Mouse (Mus musculus) erythroblast, adult 5-6 weeks (primary cell): Measurements from ENCODE around the gene Robo1. TPM values are rescaled to one million over a fixed set of nuclear protein-coding genes. Genes with fewer than 3 reads are reported as not detected.

Experiments
- ATAC-seq: replicated peaks from 2 replicates; pipeline ENCODE4 v1.8.0; 2016; ENCODE audit warnings: moderate number of reproducible peaks, mild to moderate bottlenecking, moderate TSS enrichment, inconsistent platforms; ENCODE audit not compliant: poor library complexity, low FRiP score, severe bottlenecking
- total RNA-seq, 2 experiments: library from RNA; stranded (forward) in 1 of 2; stranded (reverse) in 1 of 2; fragments of 150-400 nt in 1 of 2; fragments of 200-764, 138-1000 nt in 1 of 2; gene quantifications; 2 replicates each; pipeline versions ENCODE4 v1.2.3 to v1.2.4; 2015 to 2017; ENCODE audit warnings: low replicate concordance in 2 of 2

The Robo1 gene
- total RNA-seq, 2 experiments from 2014 or later = 0.43 TPM; not detected in 1

DNA sequence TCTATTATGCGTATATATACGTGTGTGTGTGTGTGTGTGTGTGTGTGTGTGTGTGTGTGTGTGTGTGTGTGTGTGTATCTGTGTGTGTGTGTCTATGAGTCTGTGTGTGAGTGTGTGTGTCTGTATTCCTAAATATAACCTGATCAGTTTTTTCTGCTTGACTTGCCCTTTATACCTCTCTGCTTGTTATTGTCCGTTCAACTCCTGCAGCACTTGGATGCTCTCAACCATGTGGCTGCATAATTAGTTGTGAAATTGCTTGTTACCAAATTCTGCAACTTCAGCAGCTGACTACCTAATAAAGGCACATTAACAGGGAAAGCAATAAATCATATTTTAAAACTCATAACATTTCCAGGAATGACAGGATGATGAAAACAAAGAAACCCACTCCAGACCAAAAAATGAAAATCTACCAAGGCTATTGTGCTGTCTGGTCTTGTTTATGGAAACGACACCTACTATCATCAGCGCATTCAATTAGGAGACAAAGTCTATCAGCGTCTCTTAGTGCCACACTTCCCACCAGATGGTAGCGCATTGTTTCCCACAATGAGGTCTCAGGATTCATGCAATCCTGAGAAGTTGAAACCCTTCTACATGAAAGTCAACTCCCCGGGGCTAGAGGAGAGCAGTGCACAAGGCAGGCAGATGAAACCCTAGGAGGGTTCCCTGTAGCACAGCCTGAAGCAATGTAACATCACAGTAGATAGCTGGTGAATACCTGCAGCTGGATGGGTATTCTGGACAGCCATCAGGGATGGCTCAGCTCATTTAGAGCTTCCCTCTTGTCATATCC, 567.0 kb downstream of the Robo1 start:
- no peak for ATAC-seq

DNA sequence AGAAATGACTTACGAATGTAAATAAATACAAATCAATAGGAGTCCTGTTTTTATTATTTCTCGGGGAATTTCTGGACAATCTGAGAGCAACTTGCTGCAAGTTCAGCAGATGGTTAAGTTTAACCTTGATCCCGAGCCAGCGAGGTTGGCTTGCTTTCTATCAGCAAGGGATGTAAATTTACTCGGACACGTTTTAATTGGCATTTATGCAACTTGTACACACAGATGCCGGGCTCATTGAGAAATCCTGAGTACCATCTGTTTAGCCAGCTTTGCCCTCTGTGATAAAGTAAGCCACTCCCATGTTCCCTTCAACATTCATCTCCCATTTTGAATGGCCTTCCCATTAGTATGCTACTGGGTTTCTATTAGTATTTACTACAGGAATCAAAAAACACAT, 580.0 kb downstream of the Robo1 start:
- ATAC-seq = no peak

DNA sequence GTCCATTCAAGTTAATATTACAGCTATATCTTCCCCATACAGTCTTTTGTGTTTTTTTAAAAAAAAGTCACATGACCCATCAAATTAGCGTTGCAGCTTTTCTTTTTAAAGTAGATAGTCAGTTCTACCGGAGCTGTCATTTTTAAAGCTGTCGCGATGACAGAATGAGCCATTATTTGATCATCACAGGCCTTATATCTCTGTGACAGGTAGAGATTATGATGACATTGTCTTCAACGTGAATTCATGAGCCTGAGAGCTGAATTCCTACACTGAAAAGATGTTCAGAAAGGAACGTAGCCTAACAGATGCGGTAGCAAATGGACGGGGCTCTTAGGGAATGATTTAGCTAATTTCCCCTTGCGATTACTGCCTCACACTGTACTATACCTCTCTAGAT, 581.3 kb downstream of the Robo1 start:
- no peak for ATAC-seq

DNA sequence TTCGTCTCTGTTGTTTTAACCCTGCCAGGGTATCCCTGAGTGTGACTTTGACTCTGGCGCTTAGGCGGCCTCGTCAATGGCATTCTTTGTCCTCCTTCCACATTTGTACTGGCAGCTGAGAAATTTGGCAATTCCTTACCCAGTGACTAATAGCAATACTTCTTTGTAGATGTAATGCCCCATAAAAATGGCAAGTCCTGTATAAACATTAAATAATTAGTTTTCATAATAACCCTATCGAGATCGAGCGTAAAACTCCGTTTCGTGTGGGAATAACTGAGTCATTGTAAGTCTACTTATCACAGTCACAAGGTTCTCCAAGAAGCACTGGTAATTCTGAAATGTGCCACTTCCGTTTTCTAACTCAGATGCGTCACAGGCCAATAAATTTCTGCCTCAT, 589.0 kb downstream of the Robo1 start:
- ATAC-seq = no peak

DNA sequence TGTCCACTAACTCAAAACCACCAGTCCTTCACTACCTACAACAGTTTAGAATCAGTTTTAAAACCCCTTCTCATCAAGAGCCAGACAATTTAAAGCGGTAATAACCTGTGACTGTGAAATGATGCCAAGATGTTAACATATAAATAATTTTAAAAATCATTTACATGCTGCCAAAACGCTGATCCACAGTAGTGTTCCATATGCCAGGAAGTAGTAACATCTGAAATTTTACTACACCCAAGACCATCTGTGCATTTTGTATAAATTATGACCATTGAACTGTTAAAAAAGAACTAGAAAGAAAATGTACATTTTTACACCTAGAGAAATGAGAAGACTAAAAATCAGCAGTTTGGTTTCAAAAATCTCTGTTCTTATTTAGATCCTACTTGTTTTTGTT, 600.8 kb downstream of the Robo1 start:
- no peak for ATAC-seq

DNA sequence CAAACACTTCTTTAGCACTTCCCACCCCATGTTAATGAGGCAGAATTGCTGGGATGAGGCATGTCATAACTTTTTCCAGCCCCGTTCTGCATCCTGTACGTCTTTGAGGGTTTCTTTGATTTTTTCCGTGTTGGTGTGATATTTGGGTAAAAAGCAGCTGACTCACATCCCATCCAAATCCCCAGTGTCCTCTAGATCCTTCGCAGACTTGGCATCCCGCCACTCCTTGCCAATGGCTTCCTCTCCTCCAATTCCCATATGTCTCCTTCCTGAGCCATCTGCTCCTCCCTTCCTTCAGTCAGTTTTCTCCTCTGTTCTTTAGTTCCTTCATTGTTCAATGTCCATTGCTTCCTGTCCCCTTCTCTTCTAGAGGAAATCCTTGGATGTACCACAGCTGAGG, 605.0 kb downstream of the Robo1 start:
- ATAC-seq = no peak

DNA sequence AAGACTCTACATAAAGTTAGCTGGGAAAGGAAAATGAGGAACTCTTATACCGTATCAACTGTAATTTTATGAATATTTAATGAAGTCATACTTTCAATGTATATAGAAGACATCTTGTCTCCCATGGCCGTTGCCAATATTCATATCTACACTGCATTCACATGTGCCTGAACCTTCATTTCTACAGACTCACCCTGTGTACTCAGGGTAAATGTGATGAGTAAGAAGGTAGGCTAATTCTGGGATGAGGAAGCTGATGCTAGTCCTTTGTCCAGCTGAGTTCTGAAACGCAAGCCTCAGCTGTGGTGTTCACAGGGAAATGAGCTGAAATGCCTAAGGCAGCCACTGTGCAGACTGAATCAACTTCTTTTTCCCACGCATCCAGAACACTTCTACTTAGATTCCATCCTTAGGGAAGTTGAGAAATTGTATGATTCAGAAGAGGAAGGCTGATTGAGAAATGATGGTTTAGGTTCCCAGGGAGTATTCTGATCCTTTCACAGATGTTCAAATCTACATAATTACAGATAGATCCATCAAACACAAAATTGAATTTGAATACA, 606.0 kb downstream of the Robo1 start:
- no peak for ATAC-seq

DNA sequence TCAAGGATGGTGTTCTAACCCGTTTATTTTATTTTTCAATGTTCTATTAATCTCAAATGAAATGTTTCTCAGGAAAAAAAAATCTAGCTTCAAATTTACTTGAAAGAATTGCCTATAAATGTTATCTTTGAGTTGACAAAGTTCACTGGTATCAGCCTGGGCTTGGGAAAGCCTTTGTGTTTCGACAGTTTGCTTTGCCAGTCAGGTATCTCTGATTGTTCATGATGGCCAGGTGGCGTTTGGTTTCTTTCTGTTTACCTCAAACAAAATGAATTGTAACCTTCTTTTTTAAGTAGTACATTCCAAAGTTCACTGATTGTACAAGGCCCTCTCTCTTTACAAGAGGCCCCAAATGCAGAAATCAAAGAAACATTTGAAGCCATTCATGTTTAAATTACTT, 611.9 kb downstream of the Robo1 start:
- no peak for ATAC-seq

DNA sequence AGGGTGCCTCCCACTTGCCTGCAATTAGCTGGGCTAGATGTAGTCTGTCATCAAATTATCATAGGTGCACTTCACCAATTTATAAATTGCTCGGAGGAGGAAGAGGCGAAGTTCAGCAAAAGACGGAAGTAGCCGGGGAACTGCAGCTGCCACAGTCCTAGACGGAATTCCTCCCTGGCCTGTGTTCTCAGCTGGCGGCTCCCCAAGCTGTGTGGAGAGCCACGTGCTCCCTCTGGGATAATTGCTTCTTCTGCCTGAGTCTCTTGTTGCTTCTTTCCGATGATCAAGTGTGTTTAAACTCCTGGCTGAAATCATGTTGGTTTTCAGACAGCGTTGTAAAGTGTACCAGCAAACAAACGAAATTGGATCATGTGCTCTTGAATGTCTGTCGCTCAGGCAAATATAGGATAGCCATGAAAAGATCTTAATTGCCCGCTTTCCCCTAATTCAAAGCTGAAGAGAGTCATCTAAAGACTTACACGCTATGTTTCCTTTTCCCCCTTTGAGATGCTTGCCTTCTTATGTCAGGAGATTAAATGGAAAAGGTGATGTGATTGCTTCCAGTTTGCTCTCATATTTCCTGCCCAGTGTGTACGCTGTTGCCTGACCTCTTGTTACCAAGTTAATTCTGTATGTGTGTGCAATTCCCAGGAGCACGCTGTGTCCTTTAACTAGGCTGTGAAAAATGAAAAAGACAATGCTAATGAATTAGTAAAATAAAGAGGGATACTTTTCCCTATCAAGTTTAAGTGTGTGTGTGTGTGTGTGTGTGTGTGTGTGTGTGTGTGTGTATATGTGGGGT, 616.5 kb downstream of the Robo1 start:
- no peak for ATAC-seq

DNA sequence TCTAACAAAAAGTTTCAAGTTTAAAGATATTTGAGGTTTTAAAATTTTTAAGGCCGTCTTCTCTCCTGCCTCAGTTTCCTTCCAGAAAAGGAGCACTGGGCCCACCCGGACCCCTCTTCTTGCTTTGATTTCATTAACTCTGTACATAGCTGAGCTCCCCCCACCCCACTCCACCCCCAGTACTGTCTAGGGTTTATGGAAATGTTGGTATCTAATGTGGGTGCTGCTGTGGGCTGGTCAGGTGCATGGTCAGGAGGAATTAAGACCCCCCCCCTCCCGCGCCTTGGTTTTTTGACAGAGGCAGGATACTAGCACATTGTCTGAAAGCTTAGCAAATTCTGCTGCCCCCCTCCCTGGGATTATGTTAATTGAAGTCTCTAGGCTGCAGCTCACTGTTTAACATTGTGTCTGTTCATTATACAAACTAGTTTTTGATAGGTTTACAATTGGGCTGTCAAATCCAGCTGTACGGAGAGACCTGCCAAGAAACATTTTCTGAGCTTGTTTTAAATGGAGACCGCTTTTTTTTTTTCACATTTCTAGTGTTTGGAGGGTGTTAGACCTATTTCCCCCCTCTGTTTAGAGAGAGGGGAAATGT, 620.5 kb downstream of the Robo1 start:
- no peak for ATAC-seq

DNA sequence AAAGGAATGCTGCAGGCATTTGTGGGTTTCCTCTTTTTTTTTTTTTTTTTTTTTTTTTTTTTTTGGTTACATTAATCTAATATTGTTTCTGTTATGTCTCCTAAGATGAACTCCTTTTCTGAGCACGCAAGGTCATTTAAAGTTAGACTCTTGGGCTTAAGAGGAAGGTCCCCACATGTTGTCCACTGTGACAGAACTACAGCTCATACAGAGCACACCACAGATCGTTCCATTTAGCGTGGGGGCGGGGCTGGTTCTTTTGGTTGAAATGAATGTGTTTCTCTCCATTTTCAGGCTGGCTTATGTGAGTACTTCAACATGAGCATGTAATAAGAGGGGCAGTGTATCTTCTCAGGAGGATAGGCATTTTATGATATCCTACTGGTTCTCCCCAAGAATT, 622.8 kb downstream of the Robo1 start:
- no peak for ATAC-seq

DNA sequence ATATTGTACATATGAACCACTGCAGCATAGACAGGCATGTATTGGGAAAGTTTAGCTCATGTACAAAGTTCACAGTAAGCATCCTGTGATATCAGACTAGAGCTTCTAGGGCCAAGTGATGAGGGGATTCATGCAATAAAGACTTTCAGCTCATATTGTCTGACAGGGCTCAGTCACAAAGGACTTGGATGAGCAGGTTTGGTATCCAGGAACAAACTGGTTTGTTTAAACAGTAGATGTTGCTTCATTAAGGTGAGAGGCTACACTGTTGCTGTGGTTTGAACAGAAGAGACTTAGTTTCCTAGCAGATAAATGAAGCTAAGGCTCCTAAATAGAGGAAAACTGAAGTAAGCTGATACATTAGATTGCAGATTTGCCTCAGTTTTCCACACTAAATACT, 626.8 kb downstream of the Robo1 start:
- ATAC-seq = no peak

DNA sequence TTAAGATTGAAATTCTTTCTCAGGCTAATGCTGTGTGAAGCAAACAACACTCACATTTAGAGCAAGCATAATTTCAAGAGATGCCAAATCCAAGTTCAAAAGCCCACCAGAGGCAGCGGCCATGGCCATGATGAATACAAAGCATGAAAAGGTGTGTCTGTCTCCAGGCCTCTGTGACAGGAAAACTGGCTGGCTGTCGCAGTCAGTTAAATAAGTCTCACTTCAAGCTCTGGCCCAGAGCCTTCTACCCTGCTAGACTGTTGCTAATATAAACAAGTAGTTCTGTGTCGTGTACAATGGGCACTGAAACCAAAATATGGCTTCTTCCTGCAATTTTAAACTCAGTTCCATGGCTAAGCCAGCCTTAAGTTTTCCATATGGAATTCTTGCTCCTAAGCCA, 629.1 kb downstream of the Robo1 start:
- no peak for ATAC-seq

DNA sequence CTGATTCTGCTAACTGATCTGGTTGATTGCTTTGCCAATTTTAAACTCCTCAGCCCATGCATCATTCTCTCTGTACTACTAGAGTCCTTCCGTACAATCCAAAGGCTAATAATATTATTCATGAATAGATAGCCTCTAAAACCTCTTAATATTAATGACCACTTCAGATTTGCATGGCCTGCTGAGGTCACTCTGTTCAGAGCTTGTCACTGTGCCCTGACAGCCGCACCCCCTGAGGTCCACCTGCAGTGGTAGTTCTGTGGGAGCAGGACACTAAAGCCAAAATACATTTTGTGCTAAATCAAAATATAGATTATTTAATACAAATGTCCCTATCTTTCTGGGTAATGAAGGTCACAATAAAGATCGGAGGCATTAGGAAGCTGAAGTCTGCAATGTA, 631.8 kb downstream of the Robo1 start:
- ATAC-seq = no peak

DNA sequence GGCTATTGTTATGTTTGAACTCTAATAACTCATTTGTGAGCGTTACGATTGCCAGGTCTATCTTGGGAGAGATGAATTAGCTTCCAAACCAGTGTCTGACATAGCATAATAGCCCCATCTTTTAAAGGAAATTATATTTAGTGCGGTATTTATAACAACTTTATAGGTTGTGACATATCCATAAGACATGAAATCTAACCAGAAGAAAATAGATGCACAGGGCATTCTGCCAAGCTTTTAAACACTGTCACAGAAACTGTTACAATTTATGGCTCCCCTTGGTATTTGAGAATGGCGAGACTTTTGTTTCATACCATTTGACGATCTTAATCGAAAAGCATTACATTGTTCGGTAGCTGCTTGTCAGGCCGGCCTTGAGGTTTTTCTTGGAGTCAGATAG, 632.7 kb downstream of the Robo1 start:
- no peak for ATAC-seq

DNA sequence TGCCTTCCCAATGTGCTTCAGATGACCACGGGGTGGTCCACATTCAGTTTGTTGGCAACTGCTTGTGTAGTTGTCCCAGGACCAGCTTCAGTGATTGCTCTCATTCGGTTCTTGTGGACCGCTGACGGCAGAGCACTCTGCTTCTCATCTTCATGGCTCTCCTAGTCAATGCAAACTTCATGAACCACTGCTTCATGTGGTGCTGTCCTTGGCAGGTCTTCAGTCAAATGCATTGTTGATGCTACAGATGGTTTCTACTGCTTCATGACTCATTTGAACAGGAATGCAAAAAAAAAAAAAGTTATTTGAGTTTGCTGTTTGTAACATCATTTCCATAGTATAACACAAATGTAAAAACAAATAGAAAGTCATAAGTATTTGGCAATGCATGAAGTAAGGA, 636.3 kb downstream of the Robo1 start:
- ATAC-seq = no peak

DNA sequence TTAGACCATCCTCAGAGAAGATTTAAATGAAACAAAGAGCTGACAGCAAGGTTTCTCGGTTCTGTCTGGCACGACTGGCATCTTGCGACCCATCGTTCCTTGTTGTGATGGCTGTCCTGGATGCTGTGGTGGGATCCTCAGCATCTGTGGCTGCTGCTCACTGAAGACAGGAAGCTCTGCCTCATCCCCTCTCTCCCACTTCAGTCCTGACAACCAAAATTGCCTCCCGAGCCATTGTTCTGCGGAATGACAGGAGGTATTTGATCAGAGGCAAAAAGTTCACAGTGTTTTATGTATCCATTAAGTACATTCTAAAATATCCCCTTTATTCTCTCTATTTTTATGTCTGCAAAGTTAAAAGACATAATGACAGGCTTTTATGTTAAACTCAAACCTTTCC, 643.9 kb downstream of the Robo1 start:
- ATAC-seq = no peak

DNA sequence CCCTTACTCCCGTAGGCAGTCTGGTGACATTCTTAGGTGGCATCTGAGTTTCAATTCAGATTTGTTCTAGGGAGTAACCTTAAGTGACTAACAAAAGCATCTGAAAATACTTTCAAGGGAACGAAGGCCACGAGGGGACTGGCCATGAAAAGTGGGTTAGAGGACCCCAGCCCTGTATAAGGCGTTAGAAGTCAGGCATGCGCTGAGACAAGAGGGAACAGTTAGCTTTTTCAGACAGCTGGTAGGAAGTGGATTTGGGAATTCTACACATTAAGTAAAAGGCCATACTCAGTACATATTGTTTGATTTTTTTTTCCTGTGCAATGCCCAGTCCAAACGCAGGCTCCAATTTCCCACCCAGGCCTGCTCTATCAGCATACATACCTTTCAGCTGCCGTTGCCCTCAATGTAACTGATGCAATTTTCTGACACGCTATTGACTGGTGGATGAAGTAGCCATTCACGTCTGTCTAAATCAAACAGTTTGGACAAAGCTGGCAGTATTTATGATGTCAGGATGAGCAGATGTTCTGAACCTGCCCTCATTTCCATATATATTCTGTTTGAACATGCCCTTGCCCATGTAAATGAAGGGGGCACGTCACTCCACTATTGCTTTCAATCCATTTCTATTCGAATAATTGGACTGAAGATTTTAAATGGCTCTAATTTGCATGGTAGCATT, 651.1 kb downstream of the Robo1 start:
- ATAC-seq = no peak

DNA sequence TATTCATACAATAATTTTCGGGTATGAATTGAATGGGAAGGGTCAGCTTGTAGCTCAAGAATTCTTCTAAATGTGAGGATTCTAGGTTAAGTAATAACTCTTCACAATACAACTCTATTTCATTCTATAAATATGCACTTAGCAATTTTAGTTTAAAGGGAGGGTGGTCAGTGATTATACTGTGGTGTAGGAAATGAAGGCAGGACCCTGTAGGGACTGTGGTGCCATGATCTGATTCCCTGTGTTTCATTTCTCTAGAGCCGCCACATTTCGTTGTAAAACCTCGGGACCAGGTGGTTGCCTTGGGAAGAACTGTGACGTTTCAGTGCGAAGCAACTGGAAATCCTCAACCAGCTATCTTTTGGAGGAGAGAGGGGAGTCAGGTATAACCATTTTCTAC, 651.7 kb downstream of the Robo1 start:
- ATAC-seq = no peak

DNA sequence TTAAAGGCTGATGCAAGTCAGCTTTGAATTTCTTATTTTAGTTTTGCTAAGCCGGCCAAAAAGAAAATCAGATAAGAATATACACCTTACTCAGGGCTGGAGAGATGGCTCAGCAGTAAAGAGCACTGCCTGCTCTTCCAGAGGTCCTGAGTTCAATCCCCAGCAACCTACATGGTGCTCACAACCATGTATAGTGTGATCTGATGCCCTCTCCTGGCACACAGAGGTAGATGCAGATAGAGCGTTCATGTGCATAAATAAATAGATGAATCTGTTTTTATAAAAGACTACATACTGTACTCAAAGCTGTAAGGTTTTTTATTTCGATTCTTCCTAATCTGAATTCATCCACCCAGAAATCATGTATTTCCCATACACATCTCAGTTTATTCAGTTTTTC, 655.7 kb downstream of the Robo1 start:
- ATAC-seq = no peak
